Mouse (Mus musculus): ENCODE measurements around the gene Kank1. TPM values are rescaled to one million over a fixed set of nuclear protein-coding genes. Genes with fewer than 3 reads are reported as not detected.

The Kank1 gene
- polyA plus RNA-seq, 1 experiment from 2014 or later = 12.6 TPM

DNA sequence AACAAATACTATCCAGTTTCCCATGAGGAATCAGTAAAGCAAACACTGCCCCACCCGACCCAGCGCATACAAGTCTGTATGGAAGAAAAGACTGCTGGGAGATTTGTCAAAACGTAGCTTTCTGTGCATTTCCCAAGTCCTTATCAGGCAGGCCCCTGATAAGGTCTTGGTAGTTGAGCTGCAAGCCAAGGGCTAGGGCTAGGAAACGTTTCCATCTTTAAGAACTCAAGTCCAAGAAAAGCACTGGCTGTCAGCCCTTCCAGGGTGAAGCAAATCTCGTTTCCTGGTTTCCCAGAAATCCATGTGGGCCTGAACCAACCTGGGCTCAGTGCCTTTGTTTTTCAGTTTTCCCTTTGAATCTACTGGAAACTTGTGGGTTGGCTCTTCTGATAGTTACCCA, 110.7 kb downstream of the Kank1 start:
- Histone ChIP-seq H3K4me2 (no peak overlapping the region), H3K4me3 (replicated peaks) (no peak overlapping the region), H3K4me1 (peaks cover 30% of the 10 kb centered on the region), H3K9me3 (replicated peaks) (no peaks in the 10 kb centered on the region), H3K36me3 (no peaks in the 10 kb centered on the region), H3K27me3 (replicated peaks) (no peaks in the 10 kb centered on the region), H3K9ac (replicated peaks) (no peak overlapping the region), H3K27ac (replicated peaks) (no peak overlapping the region)
- 89% methylated on average over 5 of the region's 5 CpGs for WGBS
- ATAC-seq (ENCODE audit: low FRiP score) = no peak

DNA sequence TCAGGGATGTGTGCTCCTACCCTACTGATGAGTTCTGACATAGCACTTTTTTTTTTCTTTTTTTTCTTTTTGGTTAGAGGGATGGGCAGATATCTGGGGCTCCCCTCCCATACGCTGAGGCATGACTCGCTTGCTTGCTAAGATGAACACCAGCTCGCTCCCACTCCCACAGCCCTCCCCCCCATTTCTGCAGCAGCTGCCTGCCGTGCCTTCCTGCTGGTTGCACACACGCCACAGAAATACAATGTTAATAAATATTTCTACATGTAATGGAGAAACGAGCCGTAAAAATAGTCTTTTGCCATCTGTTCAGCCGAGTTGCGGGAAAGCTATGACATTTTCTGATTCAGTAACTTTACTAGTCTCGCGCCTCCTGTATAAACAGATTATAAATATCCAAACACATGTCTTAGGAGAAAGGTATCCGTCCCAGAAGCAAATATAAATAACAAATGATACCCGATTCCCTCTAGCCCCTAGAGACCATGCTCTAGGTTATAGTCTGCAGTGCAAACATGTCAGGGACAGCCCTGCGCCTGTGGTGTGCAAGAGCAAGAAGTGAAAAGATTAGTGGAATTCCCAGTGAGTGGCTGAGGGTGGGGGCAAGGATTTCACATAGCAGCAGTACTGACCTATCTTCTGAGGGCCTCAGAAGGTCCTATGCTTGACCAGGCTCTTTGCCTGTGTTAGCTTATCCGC, 114.6 kb downstream of the Kank1 start:
- Histone ChIP-seq H3K9me3 (replicated peaks) (no peaks in the 10 kb centered on the region), H3K4me1 (peaks cover 32% of the 10 kb centered on the region), H3K4me2 (peak overlapping the region; percentile 38), H3K9ac (replicated peaks) (no peak overlapping the region), H3K4me3 (replicated peaks) (no peak overlapping the region), H3K36me3 (no peaks in the 10 kb centered on the region), H3K27me3 (replicated peaks) (no peaks in the 10 kb centered on the region), H3K27ac (replicated peaks) (peak overlapping the region; percentile 54; the same call in 1 of the 2 replicates)
- peak; percentile 81 for ATAC-seq (ENCODE audit: low FRiP score)
- WGBS = 29% methylated on average over 15 of the region's 15 CpGs

- ATAC-seq (ENCODE audit: low FRiP score) = no peak
- Histone ChIP-seq H3K9me3 (replicated peaks) (no peaks in the 10 kb centered on the region), H3K36me3 (no peaks in the 10 kb centered on the region), H3K4me3 (replicated peaks) (no peak overlapping the region), H3K4me2 (no peak overlapping the region), H3K27me3 (replicated peaks) (no peaks in the 10 kb centered on the region), H3K27ac (replicated peaks) (no peak overlapping the region), H3K4me1 (peaks cover 47% of the 10 kb centered on the region), H3K9ac (replicated peaks) (no peak overlapping the region)
- WGBS = 63% methylated on average over 11 of the region's 11 CpGs
Observed at GRCm38 (mm10) chr19:25357094-25357493, 120.3 kb downstream of the Kank1 start.

DNA sequence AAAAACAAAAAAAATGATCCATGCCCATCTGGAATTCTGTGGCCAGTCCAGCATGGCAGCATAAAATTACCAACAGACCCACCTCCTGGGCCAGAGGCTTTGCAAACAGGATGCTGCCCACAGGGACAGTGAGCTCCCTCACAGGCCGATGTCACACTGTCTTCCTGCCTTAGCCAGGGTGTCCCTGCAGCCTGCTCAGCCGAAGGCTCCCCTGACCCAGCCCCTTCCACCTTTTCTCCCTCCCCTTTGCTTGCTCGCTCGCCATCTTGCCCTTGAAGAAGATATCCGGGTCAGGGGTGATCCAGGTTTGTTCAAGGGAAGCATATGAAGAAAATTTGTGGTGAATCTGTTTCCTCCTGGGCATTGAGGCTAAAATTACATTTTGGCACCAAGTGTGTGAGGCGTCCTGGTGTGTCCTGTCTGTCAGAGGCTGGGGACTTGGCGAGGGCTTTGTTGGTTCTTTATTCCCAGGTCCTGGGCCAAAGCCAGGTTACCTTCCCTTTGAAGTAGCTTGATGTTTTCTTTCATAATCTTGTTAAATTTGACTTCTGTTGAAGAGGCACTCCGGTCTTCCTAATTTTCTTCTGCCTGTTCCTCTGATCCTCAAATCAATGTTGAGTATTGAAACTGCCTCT, 121.8 kb downstream of the Kank1 start:
- no peak overlapping the region for H3K4me3 ChIP-seq (replicated peaks)
- ATAC-seq (ENCODE audit: low FRiP score) = no peak
- peaks cover 34% of the 10 kb centered on the region for H3K4me1 ChIP-seq
- H3K36me3 ChIP-seq = no peaks in the 10 kb centered on the region
- H3K9ac ChIP-seq (replicated peaks) = no peak overlapping the region
- H3K4me2 ChIP-seq = no peak overlapping the region
- no peak overlapping the region for H3K27ac ChIP-seq (replicated peaks)
- H3K27me3 ChIP-seq (replicated peaks) = no peaks in the 10 kb centered on the region
- no peaks in the 10 kb centered on the region for H3K9me3 ChIP-seq (replicated peaks)
- 62% methylated on average over 8 of the region's 8 CpGs for WGBS

GRCm38 (mm10) chr19:25360571-25361029, 123.8 kb downstream of the Kank1 start:
- Histone ChIP-seq H3K4me1 (peaks cover 30% of the 10 kb centered on the region), H3K36me3 (no peaks in the 10 kb centered on the region), H3K9ac (replicated peaks) (no peak overlapping the region), H3K4me2 (no peak overlapping the region), H3K9me3 (replicated peaks) (no peaks in the 10 kb centered on the region), H3K27me3 (replicated peaks) (no peaks in the 10 kb centered on the region), H3K27ac (replicated peaks) (no peak overlapping the region), H3K4me3 (replicated peaks) (no peak overlapping the region)
- WGBS = 44% methylated on average over 9 of the region's 9 CpGs
- ATAC-seq (ENCODE audit: low FRiP score) = no peak

GRCm38 (mm10) chr19:25361956-25362355, 125.2 kb downstream of the Kank1 start:
- Histone ChIP-seq H3K27ac (replicated peaks) (no peak overlapping the region), H3K4me1 (peaks cover 30% of the 10 kb centered on the region), H3K9ac (replicated peaks) (no peak overlapping the region), H3K9me3 (replicated peaks) (no peaks in the 10 kb centered on the region), H3K27me3 (replicated peaks) (no peaks in the 10 kb centered on the region), H3K4me3 (replicated peaks) (no peak overlapping the region), H3K36me3 (no peaks in the 10 kb centered on the region), H3K4me2 (no peak overlapping the region)
- ATAC-seq (ENCODE audit: low FRiP score) = no peak
- WGBS = 55% methylated on average over 7 of the region's 7 CpGs

DNA sequence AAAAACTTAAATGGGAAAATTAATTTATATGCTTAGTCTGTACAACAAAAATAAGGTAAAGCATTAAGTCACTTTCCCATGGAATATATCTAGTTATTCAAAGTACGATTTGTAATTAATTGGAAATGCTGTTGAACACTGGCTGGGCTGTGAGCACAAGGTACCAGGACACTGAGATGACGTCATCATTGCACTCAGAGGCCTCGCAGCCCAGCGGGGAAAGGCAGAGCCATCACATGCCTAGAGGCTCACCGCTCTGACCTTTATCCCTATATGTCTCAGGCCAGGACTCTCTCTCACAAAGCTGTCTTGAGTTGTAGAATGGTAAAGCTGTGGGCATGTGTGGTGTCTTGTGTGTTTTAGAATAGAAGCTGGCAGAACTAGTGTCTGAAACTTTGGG, 128.9 kb downstream of the Kank1 start:
- Histone ChIP-seq H3K27me3 (replicated peaks) (no peaks in the 10 kb centered on the region), H3K27ac (replicated peaks) (no peak overlapping the region), H3K4me2 (no peak overlapping the region), H3K4me3 (replicated peaks) (no peak overlapping the region), H3K9ac (replicated peaks) (no peak overlapping the region), H3K36me3 (no peaks in the 10 kb centered on the region), H3K9me3 (replicated peaks) (no peaks in the 10 kb centered on the region), H3K4me1 (peaks cover 8% of the 10 kb centered on the region)
- ATAC-seq (ENCODE audit: low FRiP score) = no peak
- 86% methylated on average over 5 of the region's 5 CpGs for WGBS

GRCm38 (mm10) chr19:25366620-25367019, 129.8 kb downstream of the Kank1 start:
- no peaks in the 10 kb centered on the region for H3K36me3 ChIP-seq
- H3K4me1 ChIP-seq = no peaks in the 10 kb centered on the region; the same call in 1 of the 2 replicates
- H3K9ac ChIP-seq (replicated peaks) = no peak overlapping the region
- ATAC-seq (ENCODE audit: low FRiP score) = no peak
- 69% methylated on average over 12 of the region's 12 CpGs for WGBS
- no peaks in the 10 kb centered on the region for H3K27me3 ChIP-seq (replicated peaks)
- no peaks in the 10 kb centered on the region for H3K9me3 ChIP-seq (replicated peaks)
- H3K4me3 ChIP-seq (replicated peaks) = no peak overlapping the region
- no peak overlapping the region for H3K4me2 ChIP-seq
- H3K27ac ChIP-seq (replicated peaks) = no peak overlapping the region

DNA sequence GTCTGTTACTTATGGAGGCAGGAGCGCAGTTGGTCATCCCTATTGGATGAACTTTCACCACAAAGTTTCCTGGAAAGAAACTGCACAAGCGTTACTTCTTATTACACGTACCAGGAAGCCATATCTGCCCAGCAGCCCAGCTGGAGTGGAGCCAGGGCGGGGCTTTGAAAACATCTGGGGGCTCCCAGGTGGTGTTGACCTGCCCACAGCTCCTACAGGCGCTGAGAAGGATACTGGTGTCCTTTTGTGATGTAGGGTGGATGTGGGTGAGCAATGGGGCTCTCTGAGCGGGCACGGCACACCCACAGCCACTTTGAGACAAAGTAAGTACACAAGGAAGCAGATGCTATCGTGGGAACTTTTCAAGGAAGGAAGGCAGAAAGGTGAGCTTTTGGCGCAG, 133.7 kb downstream of the Kank1 start:
- no peaks in the 10 kb centered on the region for H3K27me3 ChIP-seq (replicated peaks)
- no peaks in the 10 kb centered on the region for H3K36me3 ChIP-seq
- no peak for ATAC-seq (ENCODE audit: low FRiP score)
- no peak overlapping the region for H3K27ac ChIP-seq (replicated peaks)
- H3K9me3 ChIP-seq (replicated peaks) = no peaks in the 10 kb centered on the region
- peaks cover 20% of the 10 kb centered on the region for H3K4me1 ChIP-seq
- H3K4me2 ChIP-seq = no peak overlapping the region
- no peak overlapping the region for H3K4me3 ChIP-seq (replicated peaks)
- WGBS = 97% methylated on average over 9 of the region's 9 CpGs
- H3K9ac ChIP-seq (replicated peaks) = no peak overlapping the region

- H3K27me3 ChIP-seq (replicated peaks) = no peaks in the 10 kb centered on the region
- H3K9ac ChIP-seq (replicated peaks) = no peak overlapping the region
- H3K4me1 ChIP-seq = peaks cover 26% of the 10 kb centered on the region
- ATAC-seq (ENCODE audit: low FRiP score) = no peak
- H3K9me3 ChIP-seq (replicated peaks) = no peaks in the 10 kb centered on the region
- no peak overlapping the region for H3K4me3 ChIP-seq (replicated peaks)
- H3K36me3 ChIP-seq = no peaks in the 10 kb centered on the region
- no peak overlapping the region for H3K27ac ChIP-seq (replicated peaks)
- H3K4me2 ChIP-seq = no peak overlapping the region
- WGBS = 81% methylated on average over 7 of the region's 7 CpGs
Observed at GRCm38 (mm10) chr19:25372794-25373193, 136.0 kb downstream of the Kank1 start.

DNA sequence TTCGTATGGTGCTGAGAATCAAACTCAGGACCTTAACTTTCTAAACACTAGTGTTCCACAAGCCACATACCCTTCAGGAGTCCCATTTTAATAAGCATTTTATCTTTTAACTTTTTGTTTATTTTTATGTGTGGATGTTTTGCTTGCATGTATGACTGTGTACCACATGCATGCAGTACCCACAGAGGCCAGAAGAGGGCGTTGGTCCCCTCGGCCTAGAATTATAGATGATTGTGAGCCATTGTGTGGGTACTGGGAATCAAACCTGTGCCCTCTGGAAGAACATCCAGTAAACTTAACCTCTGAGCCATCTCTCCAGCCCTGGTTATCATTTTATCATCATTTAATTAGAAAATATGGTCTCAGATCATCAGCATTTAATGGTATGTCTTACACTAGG, 136.8 kb downstream of the Kank1 start:
- Histone ChIP-seq H3K9me3 (replicated peaks) (no peaks in the 10 kb centered on the region), H3K36me3 (no peaks in the 10 kb centered on the region), H3K4me2 (no peak overlapping the region), H3K9ac (replicated peaks) (no peak overlapping the region), H3K4me3 (replicated peaks) (no peak overlapping the region), H3K27ac (replicated peaks) (no peak overlapping the region), H3K4me1 (peaks cover 26% of the 10 kb centered on the region), H3K27me3 (replicated peaks) (no peaks in the 10 kb centered on the region)
- 69% methylated on average over 3 of the region's 3 CpGs for WGBS
- no peak for ATAC-seq (ENCODE audit: low FRiP score)

DNA sequence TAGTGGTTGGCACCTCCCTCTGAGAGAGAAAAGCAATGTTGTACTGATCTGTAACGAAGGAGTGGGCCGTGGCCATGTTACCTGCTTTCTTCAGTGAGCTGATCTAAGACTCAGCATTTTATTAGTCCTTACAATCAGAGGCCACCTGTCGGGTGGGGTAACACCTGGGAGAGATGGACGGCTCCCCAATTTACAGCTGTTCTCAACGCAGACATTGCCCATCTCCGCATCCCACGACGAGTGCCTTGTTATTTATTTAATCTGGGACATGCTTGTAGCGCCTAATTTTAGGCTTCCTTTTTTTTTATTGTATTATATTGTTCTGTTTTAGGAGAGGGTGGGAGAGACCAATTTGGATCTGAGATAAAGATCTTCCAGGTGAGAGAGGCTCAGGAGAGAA, 137.4 kb downstream of the Kank1 start:
- H3K36me3 ChIP-seq = no peaks in the 10 kb centered on the region
- peaks cover 26% of the 10 kb centered on the region for H3K4me1 ChIP-seq
- no peak overlapping the region for H3K4me3 ChIP-seq (replicated peaks)
- H3K9me3 ChIP-seq (replicated peaks) = no peaks in the 10 kb centered on the region
- no peak overlapping the region for H3K27ac ChIP-seq (replicated peaks)
- H3K27me3 ChIP-seq (replicated peaks) = no peaks in the 10 kb centered on the region
- H3K4me2 ChIP-seq = no peak overlapping the region
- WGBS = 79% methylated on average over 9 of the region's 9 CpGs
- H3K9ac ChIP-seq (replicated peaks) = no peak overlapping the region
- no peak for ATAC-seq (ENCODE audit: low FRiP score)
